In genomic region chr16:30069950-30070770, GRCm38 (mm10) we compare ENCODE assay signal across 8 mouse cellular contexts. TPM values are rescaled to one million over a fixed set of nuclear protein-coding genes. Genes with fewer than 3 reads are reported as not detected.
A peak's percentile ranks its signal among the peaks of the same experiment; 100 is the strongest.
DNase-seq lines count a peak whose midpoint lies in the region; ATAC-seq and TF ChIP-seq lines count a peak whose summit lies in the region.

No protein-coding gene starts in this region.

- peaks cover 54% of the 10 kb centered on the region for H3K4me1 ChIP-seq in E14TG2a.4 (replicated peaks; ENCODE audit: low read depth, low read length)
- peaks cover 42% of the 10 kb centered on the region for H3K4me1 ChIP-seq in forebrain, embryonic 15.5 days
- peaks cover 8% of the 10 kb centered on the region; the same call in 1 of the 2 replicates for H3K4me1 ChIP-seq in lung, postnatal 0 days (ENCODE audit: insufficient read depth, low read depth, low read length)

- H3K4me2 ChIP-seq in forebrain, embryonic 15.5 days (replicated peaks), result peak overlapping the region; percentile 94
- peak overlapping the region; percentile 81 for H3K4me2 ChIP-seq in lung, postnatal 0 days (replicated peaks; ENCODE audit: low read depth, low read length)

- H3K36me3 ChIP-seq in E14TG2a.4 (ENCODE audit: insufficient read depth, low read length), result peaks cover 11% of the 10 kb centered on the region
- H3K36me3 ChIP-seq in forebrain, embryonic 15.5 days, result no peaks in the 10 kb centered on the region
- H3K36me3 ChIP-seq in lung, postnatal 0 days (ENCODE audit: insufficient read depth, low read length), result no peaks in the 10 kb centered on the region

- no peak for TF ChIP-seq CTCF in E14TG2a.4 (conservative IDR thresholded peaks at IDR 0.05; ENCODE audit: low read length)
- TF ChIP-seq CTCF in lung, postnatal 0 days (IDR thresholded peaks at IDR 0.05), result no peak

- TF ChIP-seq EP300 in lung, postnatal 0 days (IDR thresholded peaks at IDR 0.05), result no peak; the same call in 1 of the 2 replicates

- intact Hi-C loops in heart, postnatal 25 days (cut with DNase I), result loop anchor here (2.0 kb wide), 1 partner anchor 167 kb away; no protein-coding TSS in a partner anchor

- H3K27ac ChIP-seq in forebrain, embryonic 15.5 days (replicated peaks), result peak overlapping the region; percentile 63
- H3K27ac ChIP-seq in lung, postnatal 0 days (ENCODE audit: low read length), result peak overlapping the region; percentile 95

- peaks cover 14% of the 10 kb centered on the region; the same call in 1 of the 2 replicates for H3K27me3 ChIP-seq in E14TG2a.4 (ENCODE audit: insufficient read depth, low read length)
- peaks cover 9% of the 10 kb centered on the region; the same call in 1 of the 2 replicates for H3K27me3 ChIP-seq in forebrain, embryonic 15.5 days
- no peaks in the 10 kb centered on the region for H3K27me3 ChIP-seq in lung, postnatal 0 days (replicated peaks; ENCODE audit: insufficient read depth, low read length)

- H3K4me3 ChIP-seq in E14TG2a.4 (replicated peaks; ENCODE audit: low read length), result peak overlapping the region; percentile 80
- peak overlapping the region; percentile 50 for H3K4me3 ChIP-seq in forebrain, embryonic 15.5 days
- H3K4me3 ChIP-seq in lung, postnatal 0 days (ENCODE audit: low read depth, low read length), result peak overlapping the region; percentile 41

- WGBS in forebrain, embryonic 15.5 days, result under 1% methylated on average over 66 of the region's 82 CpGs
- WGBS in lung, postnatal 0 days, result 0% methylated on average over 37 of the region's 82 CpGs

- peak; percentile 34; the same call in 1 of the 2 replicates for ATAC-seq in cerebellum, adult (ENCODE audit: insufficient number of reproducible peaks, low FRiP score, low TSS enrichment)
- ATAC-seq in forebrain, embryonic 15.5 days (replicated peaks), result peak; percentile 69
- peak; percentile 89 for ATAC-seq in lung, postnatal 0 days

- H3K9me3 ChIP-seq in E14TG2a.4 (ENCODE audit: low read length), result no peaks in the 10 kb centered on the region
- H3K9me3 ChIP-seq in forebrain, embryonic 15.5 days, result no peaks in the 10 kb centered on the region
- H3K9me3 ChIP-seq in lung, postnatal 0 days (ENCODE audit: low read length), result no peaks in the 10 kb centered on the region

- H3K9ac ChIP-seq in forebrain, embryonic 15.5 days (replicated peaks), result peak overlapping the region; percentile 58
- peak overlapping the region; percentile 58 for H3K9ac ChIP-seq in lung, postnatal 0 days (replicated peaks; ENCODE audit: low read depth)

- DNase-seq in heart, postnatal 25 days (ENCODE audit: low spot score), result peak; percentile 84
- DNase-seq in layer of hippocampus, adult 8-10 months (ENCODE audit: low spot score in 2 of 2), result peak; percentile 52
- peak; percentile 95 for DNase-seq in lung, postnatal 0 days (ENCODE audit: low spot score)
- DNase-seq in retina, postnatal 1 day, result peak; percentile 88
- peak; percentile 62 to 68 for DNase-seq in thymus, postnatal 36 days

RNA-seq across cellular contexts. Expression of gene Hes1, which starts 6.0 kb away (rescaled TPM):
- polyA plus RNA-seq in forebrain, embryonic 15.5 days (2015; fragmentation: Nextera tagmentation; extraction: Ambion mirVana), result 16.4 and 18.8 TPM in 2 replicates
- 10 to 100 TPM; 24.0 to 27.4 TPM for total RNA-seq in heart, postnatal 25 days (2021)
- total RNA-seq in layer of hippocampus, adult 8-10 months (2022), result 10 to 100 TPM; 21.8 to 37.1 (median 23.1) TPM
- polyA plus RNA-seq in lung, postnatal 0 days (2015; fragmentation: Nextera tagmentation; extraction: Ambion mirVana), result 89.1 and 93.9 TPM in 2 replicates

Comparison
In these comparisons a context has a peak if more than half of its experiments do, and no peak if none do; other contexts are left out.
1. Peak in every context shown above with its lines: DNase-seq, ATAC-seq, H3K4me3 ChIP-seq and H3K27ac ChIP-seq.
2. ATAC-seq: peak in every context shown above with its lines; median percentile 89 in lung, postnatal 0 days; 69 in forebrain, embryonic 15.5 days; 34 in cerebellum, adult.